Mouse (Mus musculus) erythroblast, embryonic 14.5 days (primary cell): ENCODE results near the gene Chsy1.

ENCODE experiments used
- GATA1 ChIP-seq: IDR thresholded peaks from 2 replicates; pipeline ENCODE4 v1.6.1; 2012; ENCODE audit warnings: low read length, inconsistent platforms, mixed read lengths
- TAL1 ChIP-seq: IDR thresholded peaks from 3 replicates; pipeline ENCODE4 v1.6.1; 2012; ENCODE audit warnings: low read length, inconsistent platforms, mixed read lengths

DNA sequence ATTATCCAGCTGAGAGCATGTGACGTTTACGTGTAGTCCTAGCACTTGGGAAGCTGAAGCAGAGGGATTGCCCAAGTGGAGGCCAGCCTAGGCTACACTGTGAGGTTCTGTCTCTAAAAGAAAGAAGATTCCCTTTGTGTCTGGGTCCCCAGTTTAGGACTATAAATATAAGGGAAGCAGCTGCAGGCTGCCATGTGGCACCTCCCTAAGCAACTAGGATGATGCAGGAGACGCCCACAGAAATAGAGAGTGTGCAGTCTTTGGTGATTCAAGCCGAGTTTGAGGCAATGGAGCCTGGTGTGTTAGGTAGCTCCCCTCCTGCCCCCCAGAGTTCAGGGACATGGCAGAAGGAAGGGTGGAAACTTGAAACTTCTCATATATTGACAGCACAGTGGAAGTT is 21.7 kb upstream of the Chsy1 start:
- TF ChIP-seq GATA1 (no peak), TAL1 (no peak)
